Mouse (Mus musculus): ENCODE results near the gene Rab3gap2. TPM values are rescaled to one million over a fixed set of nuclear protein-coding genes. Genes with fewer than 3 reads are reported as not detected.

Rab3gap2 gene
- total and polyA plus RNA-seq, 3 experiments, result 8.5 to 30.8 (median 22.0) TPM

- DNase-seq (ENCODE audit: low spot score) (no peak), ATAC-seq (ENCODE audit: extremely low read depth, insufficient number of reproducible peaks, low FRiP score, poor library complexity, severe bottlenecking) (no peak)
- peaks cover 34% of the 10 kb centered on the region for H3K4me1 ChIP-seq (ENCODE audit: insufficient read depth, low read depth, low read length)
- H3K9me3 ChIP-seq (replicated peaks), result no peaks in the 10 kb centered on the region
- TF ChIP-seq GATA1 (IDR thresholded peaks at IDR 0.05; ENCODE audit: borderline replicate concordance, low read length) (no peak), GATA2 (IDR thresholded peaks at IDR 0.05; ENCODE audit: borderline replicate concordance, low read depth, low read length) (no peak), CTCF (IDR thresholded peaks at IDR 0.05; ENCODE audit: low read depth, low read length) (no peak), POLR2AphosphoS5 (IDR thresholded peaks at IDR 0.05; ENCODE audit: insufficient replicate concordance, low read depth, low read length) (no peak), TAL1 (conservative IDR thresholded peaks at IDR 0.05; ENCODE audit: low read depth, low read length) (no peak)
- no peaks in the 10 kb centered on the region for H3K27me3 ChIP-seq (ENCODE audit: insufficient read depth, low read length)
- no peak overlapping the region for H3K4me3 ChIP-seq (ENCODE audit: low read depth, low read length)
- H3K36me3 ChIP-seq (replicated peaks), result peaks cover 20% of the 10 kb centered on the region
Observed at GRCm38 (mm10) chr1:185335231-185335765, 131.4 kb downstream of the Rab3gap2 start.

Other genes starting within 250 kb of the Rab3gap2 start
- not detected in 2 replicates for gene Mark1, start 204.5 kb upstream of the Rab3gap2 start, total RNA-seq (2014; fragmentation: Nextera tagmentation)
- 0.16 TPM in 1 of 2 replicates, not detected in the other for gene Mark1, start 204.5 kb upstream of the Rab3gap2 start, total RNA-seq (2017)
- not detected in 2 replicates for gene Mark1, start 204.5 kb upstream of the Rab3gap2 start, polyA plus RNA-seq (2012)
- 45.3 and 48.5 TPM in 2 replicates for gene Iars2, start 125.3 kb downstream of the Rab3gap2 start, total RNA-seq (2014; fragmentation: Nextera tagmentation)
- 46.2 and 54.6 TPM in 2 replicates for gene Iars2, start 125.3 kb downstream of the Rab3gap2 start, total RNA-seq (2017)
- gene Iars2, start 125.3 kb downstream of the Rab3gap2 start, polyA plus RNA-seq (2012), result 7.6 and 8.5 TPM in 2 replicates
- gene Bpnt1, start 128.0 kb downstream of the Rab3gap2 start, total RNA-seq (2014; fragmentation: Nextera tagmentation), result 3.3 and 3.5 TPM in 2 replicates
- gene Bpnt1, start 128.0 kb downstream of the Rab3gap2 start, total RNA-seq (2017), result 13.3 and 16.8 TPM in 2 replicates
- 4.4 and 6.1 TPM in 2 replicates for gene Bpnt1, start 128.0 kb downstream of the Rab3gap2 start, polyA plus RNA-seq (2012)
- 289 and 310 TPM in 2 replicates for gene Eprs, start 158.9 kb downstream of the Rab3gap2 start, total RNA-seq (2014; fragmentation: Nextera tagmentation)
- gene Eprs, start 158.9 kb downstream of the Rab3gap2 start, total RNA-seq (2017), result 186 and 227 TPM in 2 replicates
- gene Eprs, start 158.9 kb downstream of the Rab3gap2 start, polyA plus RNA-seq (2012), result 13.7 and 16.2 TPM in 2 replicates

Data from G1E (cell line).